15 mouse cellular contexts compared by ENCODE assay signal in genomic region chr2:165131428-165131827, GRCm38 (mm10). TPM values are rescaled to one million over a fixed set of nuclear protein-coding genes. Genes with fewer than 3 reads are reported as not detected.
DNase-seq lines count a peak whose midpoint lies in the region; ATAC-seq and TF ChIP-seq lines count a peak whose summit lies in the region.
"Had no signal": no experiment of that assay in that cellular context is flagged by ENCODE, and none has a peak within 500 bp of the region (broad histone marks: within the 10 kb centered on the region; RNA-seq: fewer than 3 reads in every experiment).

No protein-coding gene starts in this region.

- peaks cover 76% of the 10 kb centered on the region for H3K4me1 ChIP-seq in hindbrain, embryonic 13.5 days (replicated peaks)
- peaks cover 54% of the 10 kb centered on the region for H3K4me1 ChIP-seq in midbrain, embryonic 14.5 days (ENCODE audit: control insufficient read depth, insufficient read depth, low read length)
- no peaks in the 10 kb centered on the region for H3K4me1 ChIP-seq in stomach, postnatal 0 days (replicated peaks; ENCODE audit: control insufficient read depth, insufficient read depth)

- H3K4me3 ChIP-seq in hindbrain, embryonic 13.5 days: no peak overlapping the region
- no peak overlapping the region for H3K4me3 ChIP-seq in midbrain, embryonic 14.5 days (replicated peaks; ENCODE audit: low read depth, low read length)
- no peak overlapping the region for H3K4me3 ChIP-seq in stomach, postnatal 0 days (ENCODE audit: low read depth, low read length)
- H3K4me3 ChIP-seq: liver, embryonic 13.5 days had no signal

- H3K36me3 ChIP-seq in hindbrain, embryonic 13.5 days: no peaks in the 10 kb centered on the region
- no peaks in the 10 kb centered on the region for H3K36me3 ChIP-seq in midbrain, embryonic 14.5 days (ENCODE audit: control insufficient read depth, insufficient read depth, low read length)
- no peaks in the 10 kb centered on the region for H3K36me3 ChIP-seq in stomach, postnatal 0 days (ENCODE audit: control insufficient read depth, insufficient read depth, low read length)
- H3K36me3 ChIP-seq: liver, embryonic 13.5 days had no signal

- no peaks in the 10 kb centered on the region for H3K9me3 ChIP-seq in hindbrain, embryonic 13.5 days
- no peaks in the 10 kb centered on the region for H3K9me3 ChIP-seq in midbrain, embryonic 14.5 days (ENCODE audit: control insufficient read depth, low read length)
- no peaks in the 10 kb centered on the region for H3K9me3 ChIP-seq in stomach, postnatal 0 days (ENCODE audit: control insufficient read depth, low read length)
- H3K9me3 ChIP-seq: liver, embryonic 13.5 days had no signal

- H3K27ac ChIP-seq in hindbrain, embryonic 13.5 days: peak overlapping the region; percentile 52; the same call in 1 of the 2 replicates
- H3K27ac ChIP-seq in midbrain, embryonic 14.5 days (replicated peaks; ENCODE audit: low read depth, low read length): peak overlapping the region; percentile 68
- no peak overlapping the region for H3K27ac ChIP-seq in stomach, postnatal 0 days (replicated peaks)
- H3K27ac ChIP-seq: liver, embryonic 13.5 days had no signal

- TF ChIP-seq EP300 in stomach, postnatal 0 days (optimal IDR thresholded peaks at IDR 0.05): no peak

- WGBS in hindbrain, embryonic 13.5 days: 10% methylated on average over 12 of the region's 12 CpGs
- WGBS in midbrain, embryonic 14.5 days: 3% methylated on average over 12 of the region's 12 CpGs
- 35% methylated on average over 12 of the region's 12 CpGs for WGBS in stomach, postnatal 0 days

- H3K27me3 ChIP-seq in hindbrain, embryonic 13.5 days: peaks cover 11% of the 10 kb centered on the region; the same call in 1 of the 2 replicates
- H3K27me3 ChIP-seq in midbrain, embryonic 14.5 days (ENCODE audit: control insufficient read depth, insufficient read depth, low read length): no peaks in the 10 kb centered on the region
- no peaks in the 10 kb centered on the region for H3K27me3 ChIP-seq in stomach, postnatal 0 days (ENCODE audit: control insufficient read depth, insufficient read depth, low read length)

- H3K9ac ChIP-seq in hindbrain, embryonic 13.5 days: 0 out of 2 replicates have a peak overlapping the region, but pooled peaks have one; percentile 35
- H3K9ac ChIP-seq in midbrain, embryonic 14.5 days (replicated peaks; ENCODE audit: low read length): no peak overlapping the region
- no peak overlapping the region for H3K9ac ChIP-seq in stomach, postnatal 0 days (ENCODE audit: low read length)
- H3K9ac ChIP-seq: liver, embryonic 13.5 days had no signal

- DNase-seq in MN1 (ENCODE audit: low spot score) (peak; percentile 71), NIH3T3 (ENCODE audit: low read depth) (peak; percentile 15)
- DNase-seq in midbrain, embryonic 14.5 days: peak; percentile 82
- DNase-seq in stomach, postnatal 0 days (ENCODE audit: low spot score): no peak
- no peak for DNase-seq in kidney, postnatal 36 days
- DNase-seq in kidney, adult 9 months: no peak
- DNase-seq: gastrocnemius, postnatal 14 days; heart, postnatal 4 days; kidney, adult 2 months; liver, embryonic 13.5 days had no signal

- H3K4me2 ChIP-seq in hindbrain, embryonic 13.5 days: no peak overlapping the region
- no peak overlapping the region for H3K4me2 ChIP-seq in midbrain, embryonic 14.5 days (ENCODE audit: low read length)
- no peak overlapping the region for H3K4me2 ChIP-seq in stomach, postnatal 0 days (replicated peaks; ENCODE audit: low read depth)
- H3K4me2 ChIP-seq: heart, embryonic 11.5 days; liver, embryonic 13.5 days had no signal

- TF ChIP-seq CTCF in stomach, postnatal 0 days (IDR thresholded peaks at IDR 0.05; ENCODE audit: low read depth): no peak

- no peak for ATAC-seq in hindbrain, embryonic 13.5 days (ENCODE audit: low FRiP score)
- peak; percentile 57; the same call in 1 of the 2 replicates for ATAC-seq in midbrain, embryonic 14.5 days (ENCODE audit: low FRiP score, low TSS enrichment)
- no peak for ATAC-seq in stomach, postnatal 0 days (ENCODE audit: low FRiP score, low TSS enrichment)
- ATAC-seq: CD4-positive, CD25-positive, alpha-beta regulatory T cell, adult 4 months had no signal

RNA-seq across cellular contexts. Expression of gene 1700025C18Rik, which starts 40.9 kb away (rescaled TPM):
- polyA plus RNA-seq in hindbrain, embryonic 13.5 days (2015; fragmentation: Nextera tagmentation; extraction: Ambion mirVana): not detected in 2 replicates
- polyA plus RNA-seq in midbrain, embryonic 14.5 days (2014; fragmentation: Nextera tagmentation; extraction: Ambion mirVana): not detected in 2 replicates
- polyA plus RNA-seq in stomach, postnatal 0 days (2015; fragmentation: Nextera tagmentation; extraction: Ambion mirVana): not detected in 2 replicates
- polyA plus RNA-seq: CD4-positive, CD25-positive, alpha-beta regulatory T cell, adult 4 months; heart, embryonic 11.5 days; kidney, adult 2 months; limb, embryonic 11.5 days; liver, embryonic 13.5 days; lung, embryonic 16.5 days had no signal

Comparison
In these comparisons a context has a peak if more than half of its experiments do, and no peak if none do; other contexts are left out.
1. DNase-seq: peak in MN1 (single experiment), NIH3T3 (single experiment) and midbrain, embryonic 14.5 days (single experiment); none in stomach, postnatal 0 days (single experiment), kidney, postnatal 36 days (0 of 2) and kidney, adult 9 months (single experiment).